Mouse (Mus musculus) liver, adult (tissue): ENCODE measurements around the gene Ncbp3.

Source experiments
- GATA4 ChIP-seq: IDR thresholded peaks from 2 replicates; pipeline ENCODE4 v1.6.1; 2014; ENCODE audit warnings: mild to moderate bottlenecking, low read length; ENCODE audit not compliant: insufficient replicate concordance

Ncbp3 gene

DNA sequence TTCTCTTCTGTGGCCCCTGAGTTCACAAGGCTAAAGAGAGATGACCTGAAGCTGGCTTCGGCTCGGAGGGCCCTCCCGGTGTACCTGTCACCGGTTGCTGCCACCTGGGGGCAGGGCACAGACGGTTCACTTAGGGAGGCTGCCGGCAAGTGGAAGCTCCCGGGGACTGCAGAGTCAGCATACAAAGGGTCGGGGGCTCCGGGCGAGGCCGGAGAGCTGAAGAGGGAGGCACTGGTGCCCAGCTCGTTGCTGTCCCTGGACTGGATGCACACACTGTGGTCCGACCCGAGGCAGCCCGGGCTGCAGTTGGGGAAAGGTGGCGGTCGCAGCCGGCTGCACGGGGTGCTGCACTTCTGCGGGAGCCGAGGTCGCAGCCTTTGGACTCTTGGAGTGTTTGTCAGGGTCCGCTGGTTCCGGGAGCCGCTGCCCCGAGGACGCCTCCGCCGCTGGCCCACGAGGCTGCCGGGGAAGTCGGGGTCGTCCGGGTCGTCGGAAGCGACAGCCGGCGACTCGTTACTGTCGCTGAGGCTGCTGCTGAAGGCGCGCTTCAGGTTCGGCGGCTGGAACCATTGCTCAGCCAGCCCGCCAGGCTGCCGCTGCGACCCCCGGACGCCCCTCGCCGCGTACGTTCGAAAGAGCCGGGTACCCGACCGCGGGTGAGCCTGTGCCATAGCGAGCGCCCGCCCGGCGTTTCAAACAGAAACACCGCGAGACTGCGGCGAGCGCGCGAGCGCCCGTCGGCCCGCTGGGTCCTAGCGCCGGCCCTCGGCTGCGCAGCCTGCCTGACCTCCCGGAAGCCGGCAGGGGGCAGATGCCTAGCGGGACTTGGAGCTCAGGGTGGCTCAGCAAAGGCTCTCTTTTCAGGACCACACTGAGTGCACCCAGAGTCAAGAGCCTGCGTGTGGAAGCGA lies 90.3 kb downstream of the Ncbp3 start, which contains the start of gene Haspin:
Haspin (minus strand) TSS at position 704 of the 911 bp plus-strand sequence.
- no peak; the same call in 1 of the 2 replicates for TF ChIP-seq GATA4
